Mouse (Mus musculus) CD8-positive naive resting alpha-beta T cell, adult 57 days (primary cell): ENCODE results near the gene Myocos. TPM values are rescaled to one million over a fixed set of nuclear protein-coding genes. Genes with fewer than 3 reads are reported as not detected.

Source experiments
- total RNA-seq: library from RNA; stranded (reverse); gene quantifications from one replicate; pipeline ENCODE4 v1.2.4, GENCODE M21; 2023

Myocos gene
- not detected for total RNA-seq

GRCm38 (mm10) chr1:162658119-162658518 lies at the start of gene Myocos:
Myocos (minus strand) TSS chr1:162658219.

DNA sequence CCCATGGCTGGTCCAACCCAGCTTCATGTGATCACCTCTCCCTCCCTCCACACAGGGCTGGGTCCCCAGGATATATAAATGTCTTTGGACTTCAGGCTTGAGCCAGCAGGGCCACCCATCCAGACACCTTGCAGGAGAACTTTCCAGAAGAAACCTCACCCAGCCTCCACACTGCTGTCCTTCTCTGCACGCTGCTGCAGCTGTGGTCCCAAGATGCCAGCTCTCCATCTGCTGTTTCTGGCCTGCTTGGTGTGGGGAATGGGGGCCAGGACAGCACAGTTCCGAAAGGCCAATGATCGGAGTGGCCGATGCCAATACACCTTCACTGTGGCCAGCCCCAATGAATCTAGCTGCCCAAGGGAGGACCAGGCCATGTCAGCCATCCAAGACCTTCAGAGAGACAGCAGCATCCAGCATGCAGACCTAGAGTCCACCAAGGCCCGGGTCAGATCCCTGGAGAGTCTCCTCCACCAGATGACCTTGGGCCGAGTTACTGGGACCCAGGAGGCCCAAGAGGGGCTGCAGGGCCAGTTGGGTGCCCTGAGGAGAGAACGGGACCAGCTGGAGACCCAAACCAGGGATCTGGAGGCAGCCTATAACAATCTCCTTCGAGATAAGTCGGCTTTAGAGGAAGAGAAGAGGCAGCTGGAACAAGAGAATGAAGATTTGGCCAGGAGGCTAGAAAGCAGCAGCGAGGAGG lies 18.8 kb downstream of the Myocos start, which contains the start of gene Myoc:
Gene Myoc, plus strand, starts transcription at position 105 of the 700 bp plus-strand sequence.

Other genes starting within 250 kb of the Myocos start
- 0.28 TPM for gene Dnm3, start 180.2 kb downstream of the Myocos start, total RNA-seq
- gene Mettl13, start 109.7 kb downstream of the Myocos start, total RNA-seq, result 14.6 TPM
- gene Vamp4, start 87.7 kb downstream of the Myocos start, total RNA-seq, result 53.9 TPM
- not detected for gene Myoc, start 19.1 kb downstream of the Myocos start, total RNA-seq
- gene Prrc2c, start 82.3 kb upstream of the Myocos start, total RNA-seq, result 501 TPM
- not detected for gene Fmo4, start 155.8 kb upstream of the Myocos start, total RNA-seq
- gene Fmo1, start 208.4 kb upstream of the Myocos start, total RNA-seq, result not detected
- not detected for gene Fmo2, start 240.5 kb upstream of the Myocos start, total RNA-seq